Mouse (Mus musculus): ENCODE measurements around the gene Ndufa4l2.

DNA sequence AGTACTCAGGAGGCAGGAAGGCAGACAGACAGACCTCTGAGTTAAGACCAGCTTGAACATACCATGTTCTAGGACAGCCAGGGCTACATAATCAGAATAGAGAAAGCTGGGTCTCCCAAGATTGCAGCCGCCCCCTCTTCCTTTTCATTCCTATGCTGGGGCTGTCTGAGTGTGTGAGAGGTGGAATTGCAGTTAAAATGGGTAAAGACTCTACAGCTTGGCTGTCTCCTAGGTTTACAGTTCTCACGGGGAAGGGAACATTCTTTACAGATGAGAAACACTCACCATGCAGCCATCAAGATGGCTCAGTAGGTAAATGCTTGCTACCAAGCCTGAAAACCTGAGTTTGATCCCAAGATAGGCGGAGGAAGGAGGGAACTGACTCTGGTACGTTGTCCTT is 14.7 kb upstream of the Ndufa4l2 start:
- TF ChIP-seq CTCF (IDR thresholded peaks at IDR 0.05; ENCODE audit: low read depth) (no peak), EP300 (IDR thresholded peaks at IDR 0.05; ENCODE audit: low read depth) (no peak)
